Mouse (Mus musculus) lung, postnatal 36 days (tissue): ENCODE measurements around the gene Optc.

ENCODE experiments used
- DNase-seq: peaks from one replicate; pipeline ENCODE4 v3.0.0; 2022; ENCODE audit warnings: mixed read lengths

Optc gene

DNA sequence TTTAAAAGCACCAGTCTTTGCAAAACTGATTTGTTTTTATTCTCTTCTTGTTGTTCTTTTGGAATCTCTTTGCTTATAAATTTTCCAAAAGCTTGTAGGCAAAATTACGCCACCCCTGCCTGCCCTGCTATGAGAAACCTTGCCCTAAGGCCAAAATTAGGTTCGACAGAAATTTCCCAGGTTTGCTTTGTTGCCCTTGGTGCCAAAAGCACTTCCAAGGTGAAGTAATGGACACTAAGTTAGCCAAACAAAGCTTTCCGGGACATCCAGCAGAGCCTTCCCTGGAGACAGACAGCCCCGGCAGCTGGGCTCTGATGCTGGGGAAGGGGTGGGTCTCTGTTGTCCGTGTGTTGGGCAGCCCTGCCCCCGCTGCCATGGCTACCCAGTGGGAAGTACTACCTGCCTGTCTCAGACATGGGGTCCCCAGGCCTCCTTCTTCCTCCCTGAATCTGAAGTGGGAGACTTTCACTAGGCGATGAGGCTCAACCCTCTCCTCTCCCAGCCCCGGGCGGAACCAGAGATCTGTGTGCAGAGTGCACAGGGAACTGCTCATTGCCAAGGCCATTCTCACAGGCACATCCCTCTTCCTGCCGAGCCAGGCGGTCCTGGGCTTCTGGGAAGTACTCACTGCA, 9.8 kb upstream of the Optc start:
- peak; percentile 64 for DNase-seq

DNA sequence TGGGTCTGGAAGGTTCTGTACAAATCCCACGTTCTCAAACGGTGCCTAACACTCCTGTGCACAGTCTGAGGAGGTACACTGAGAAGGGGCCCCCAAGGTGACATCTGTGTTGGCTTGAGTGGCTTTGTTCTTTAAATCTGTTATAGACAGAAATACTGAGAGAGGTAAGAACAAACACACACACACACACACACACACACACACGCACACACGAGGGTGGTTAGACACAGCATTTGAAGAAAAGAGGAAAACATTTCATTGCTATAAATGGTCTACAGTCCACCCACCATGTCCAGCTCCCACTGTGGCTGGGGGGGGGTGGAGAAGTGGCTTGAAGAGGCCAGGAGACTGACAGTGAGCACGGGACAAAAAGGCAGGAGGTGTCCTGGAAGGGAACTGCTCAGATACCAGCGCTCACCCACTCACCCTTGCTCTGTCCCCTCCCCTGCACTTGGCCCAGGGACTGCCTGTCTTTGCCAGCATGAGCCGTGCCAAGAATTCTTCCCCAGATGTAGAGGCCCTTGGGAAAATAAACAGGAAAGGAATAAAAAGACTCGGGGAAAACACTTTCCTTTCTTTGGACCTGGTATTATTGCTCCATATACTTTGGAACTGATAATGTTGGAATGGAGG, 8.0 kb upstream of the Optc start:
- peak; percentile 92 for DNase-seq

DNA sequence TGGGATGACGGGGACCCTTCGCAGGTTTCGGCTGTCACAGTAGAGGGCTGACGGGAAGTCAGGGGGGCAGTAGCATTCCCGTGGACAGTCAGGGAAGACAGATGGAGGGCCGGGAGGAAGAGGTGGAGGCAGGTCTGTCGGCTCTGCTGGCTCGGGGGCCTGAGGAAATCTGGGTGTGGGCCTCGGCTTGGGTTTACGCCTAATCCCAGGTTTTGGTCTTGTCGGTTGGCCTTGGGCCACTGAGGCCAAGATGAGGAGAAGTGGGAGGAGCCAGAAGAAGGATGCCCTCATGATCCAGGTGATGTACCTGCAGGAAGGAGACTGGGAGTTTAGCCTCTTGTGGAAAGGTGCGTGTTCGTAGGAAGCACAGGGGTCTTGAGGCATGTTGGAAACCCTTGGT, 7.3 kb upstream of the Optc start:
- DNase-seq, result no peak

DNA sequence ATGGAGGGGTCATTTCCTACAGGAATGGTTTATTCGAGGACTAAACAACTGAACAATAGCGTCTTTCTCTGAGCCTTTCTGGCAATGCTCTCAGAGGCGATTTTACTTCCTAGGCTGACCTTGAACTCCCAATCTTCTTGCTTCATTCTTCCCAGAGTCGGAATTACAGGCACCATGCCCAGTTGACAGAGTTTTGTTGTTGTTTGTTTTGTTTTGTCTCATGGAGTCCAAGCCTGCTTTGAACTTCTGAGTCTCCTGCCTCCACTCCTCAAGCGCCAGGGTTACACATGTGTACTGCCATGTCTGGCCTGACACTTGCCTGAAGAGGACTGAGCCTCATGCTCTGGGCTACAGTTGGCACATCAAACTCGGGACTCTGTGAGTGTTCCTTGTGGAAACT, 5.2 kb upstream of the Optc start:
- no peak for DNase-seq

DNA sequence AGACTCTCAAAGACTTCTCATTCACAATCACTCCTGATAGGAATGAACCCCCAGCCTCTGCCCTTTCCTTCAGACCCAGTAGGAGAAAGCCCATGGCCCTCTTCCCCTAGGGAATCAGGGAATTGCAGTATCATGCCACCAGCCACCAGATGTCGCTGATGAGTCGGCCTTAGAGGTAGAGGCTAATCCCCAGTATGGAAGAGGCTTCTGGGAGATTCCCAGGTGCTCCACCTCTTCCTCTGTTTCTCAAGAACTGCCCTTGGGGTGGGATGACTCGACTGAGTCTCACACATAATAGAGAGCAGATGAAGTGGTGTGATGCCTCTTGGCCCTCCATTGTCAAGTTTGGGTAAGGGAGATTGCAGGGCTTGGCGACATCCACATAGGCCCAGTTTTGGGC, 3.7 kb upstream of the Optc start:
- DNase-seq, result peak; percentile 66

DNA sequence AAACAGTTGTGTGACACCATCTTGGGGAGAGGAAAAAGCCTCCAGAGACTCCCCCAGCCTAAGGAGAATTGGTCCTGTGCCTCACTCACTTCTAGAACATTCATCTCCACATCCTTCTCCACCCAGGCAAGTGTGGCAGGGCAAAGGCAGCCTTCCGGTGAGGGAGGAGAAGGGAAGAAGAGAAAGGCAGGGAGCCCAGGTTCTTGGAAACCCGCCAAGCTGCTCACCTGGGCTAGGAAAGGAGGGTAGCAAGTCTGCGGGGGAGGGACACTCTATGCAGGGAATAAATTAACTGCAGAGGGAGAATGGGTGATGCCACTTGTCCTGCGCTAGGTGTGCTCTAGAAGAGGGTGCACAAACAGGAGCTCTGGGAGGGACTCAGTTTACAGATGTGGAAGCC, 3.2 kb upstream of the Optc start:
- no peak for DNase-seq

DNA sequence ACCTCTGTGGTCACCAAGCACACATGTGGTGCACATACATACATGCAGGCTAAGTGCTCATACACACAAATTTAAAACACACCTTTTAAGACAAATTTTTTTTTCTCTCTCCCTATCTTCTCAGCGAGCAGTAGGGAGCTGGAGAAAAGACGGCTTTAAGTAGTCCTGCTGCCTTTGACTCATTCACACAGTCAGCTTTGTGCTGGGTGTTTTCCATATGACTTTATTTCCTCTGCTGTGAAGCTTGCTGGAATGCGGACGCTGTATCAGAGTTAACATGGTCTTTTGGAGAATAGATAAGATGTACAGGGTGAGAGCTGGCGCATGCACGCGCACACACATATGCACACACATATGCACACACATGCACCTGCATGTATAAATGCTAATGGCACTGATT, 2.3 kb upstream of the Optc start:
- no peak for DNase-seq

DNA sequence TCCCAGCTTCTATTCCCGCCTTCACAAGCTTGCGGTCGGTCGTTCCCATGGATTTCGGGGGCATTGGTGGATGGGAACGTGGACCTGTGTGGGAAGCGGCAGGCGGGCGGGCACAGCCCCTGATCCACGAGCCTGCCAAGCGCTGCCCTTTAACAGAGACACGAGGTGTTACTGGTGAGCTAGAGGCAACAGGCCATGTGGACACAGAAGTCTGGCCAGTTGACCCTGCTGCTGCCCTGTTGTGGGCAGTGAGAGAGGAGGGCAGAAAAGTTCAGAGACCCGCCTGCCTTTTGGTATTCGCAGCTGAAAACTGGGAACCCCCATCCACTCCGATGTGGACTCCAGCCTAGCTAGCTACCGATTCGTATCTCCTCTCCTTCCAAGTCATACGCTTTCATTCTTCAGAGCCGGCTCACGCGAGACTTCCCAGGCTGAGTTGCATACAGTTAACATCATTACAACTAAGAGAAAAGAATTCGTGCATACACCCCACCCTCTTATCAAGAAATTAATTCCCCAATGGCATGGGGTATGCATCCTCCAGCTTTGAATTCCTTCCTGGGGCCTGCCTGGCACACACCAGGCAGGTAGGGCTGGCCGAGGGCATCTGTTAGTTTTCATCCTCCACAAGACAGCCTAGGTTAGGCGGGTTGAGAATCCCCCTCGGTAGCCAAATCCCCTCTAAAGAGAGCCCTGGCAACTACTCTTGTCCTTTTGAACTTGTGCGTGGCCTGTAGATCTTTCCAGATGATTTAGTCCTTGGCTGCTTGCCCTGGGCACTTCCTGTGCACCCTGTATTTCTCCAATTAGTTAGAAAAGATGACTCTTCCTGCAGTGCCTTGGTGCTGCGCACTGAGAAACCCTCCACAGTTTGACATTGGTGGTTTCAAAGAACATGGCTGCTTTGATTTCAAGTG, 1.1 kb upstream of the Optc start:
- DNase-seq, result peak; percentile 52

DNA sequence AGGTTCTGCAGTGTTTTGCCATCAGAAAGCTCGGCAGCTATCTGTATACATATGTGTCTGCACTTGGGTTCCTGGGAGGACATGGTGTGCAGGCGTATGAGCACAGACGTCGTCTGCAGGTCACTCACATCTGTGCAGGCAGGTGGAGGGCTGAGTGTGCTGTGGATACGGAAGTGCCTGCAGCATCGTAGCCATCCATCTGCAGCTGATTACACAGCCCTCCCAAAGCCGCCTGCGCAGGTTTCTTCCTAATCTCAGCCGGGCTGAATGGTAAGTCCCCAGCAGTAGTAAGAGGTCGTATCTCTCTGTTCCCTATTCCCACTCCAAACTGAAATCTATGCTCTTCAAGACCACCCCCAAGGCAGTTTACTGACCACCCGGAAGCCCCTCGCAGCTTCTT, 1.4 kb downstream of the Optc start:
- no peak for DNase-seq

DNA sequence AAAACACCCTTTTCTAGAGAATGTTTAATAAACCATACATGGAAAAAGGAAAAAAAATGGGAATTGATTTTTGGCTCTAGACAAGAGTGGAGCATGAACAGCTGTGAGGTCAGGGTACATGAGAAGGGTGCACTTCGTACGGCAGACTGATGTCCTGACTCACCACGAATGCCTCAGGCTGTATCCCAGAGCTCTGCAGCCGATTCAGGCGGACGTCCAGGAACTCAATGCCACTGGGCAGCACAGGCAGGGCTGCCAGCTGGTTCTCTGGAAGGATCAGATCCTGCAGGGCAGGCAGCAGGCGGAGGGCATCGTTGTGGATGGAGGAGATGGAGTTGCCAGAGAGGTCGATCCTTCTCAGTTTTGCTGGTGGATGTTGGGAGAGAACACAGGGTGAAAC, 7.0 kb downstream of the Optc start:
- DNase-seq, result no peak

DNA sequence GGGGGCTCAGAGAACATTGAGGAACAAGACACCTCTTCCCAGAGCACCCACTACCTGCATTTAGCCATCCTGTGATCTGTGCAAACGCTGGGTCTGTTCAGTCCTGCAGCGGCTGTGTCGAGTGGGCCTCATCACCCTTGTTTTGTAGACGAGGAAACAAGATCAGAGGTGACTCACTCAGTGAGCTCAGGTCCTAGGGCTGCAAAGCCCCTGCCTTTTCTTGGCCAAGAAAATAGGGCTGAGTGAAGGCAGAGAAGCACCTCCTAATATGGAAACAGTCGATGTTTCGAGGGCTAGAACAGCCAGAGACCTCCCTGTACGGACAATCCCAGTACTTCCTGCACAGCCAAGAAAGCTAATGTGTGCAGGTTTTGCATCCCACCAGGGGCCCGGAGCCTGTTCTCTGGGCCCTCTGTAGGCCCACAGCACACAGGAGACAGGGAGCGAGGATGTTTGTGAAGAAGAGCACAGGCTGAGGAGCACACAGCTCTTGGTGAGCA, 8.7 kb downstream of the Optc start:
- DNase-seq, result no peak

DNA sequence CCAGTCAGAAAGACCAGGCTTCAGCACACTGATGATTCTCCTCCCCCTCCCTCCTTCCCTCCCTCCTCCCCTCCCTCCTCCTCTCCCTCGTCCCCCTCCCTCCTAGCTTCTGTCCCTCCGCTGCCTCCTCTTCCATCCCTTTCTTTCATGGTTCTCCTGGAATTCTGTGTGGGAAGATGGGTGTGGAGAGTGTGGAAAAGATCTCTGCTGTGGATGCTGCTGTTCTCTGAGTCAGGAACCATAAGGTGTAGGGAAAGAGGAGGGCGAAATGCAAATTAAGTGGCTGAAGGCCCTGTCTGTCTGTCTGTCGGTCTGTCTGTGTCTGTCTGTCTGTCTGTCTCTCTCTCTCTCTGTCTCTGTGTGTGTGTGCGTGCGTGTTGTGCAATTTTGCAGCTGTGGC, 10.5 kb downstream of the Optc start:
- no peak for DNase-seq

DNA sequence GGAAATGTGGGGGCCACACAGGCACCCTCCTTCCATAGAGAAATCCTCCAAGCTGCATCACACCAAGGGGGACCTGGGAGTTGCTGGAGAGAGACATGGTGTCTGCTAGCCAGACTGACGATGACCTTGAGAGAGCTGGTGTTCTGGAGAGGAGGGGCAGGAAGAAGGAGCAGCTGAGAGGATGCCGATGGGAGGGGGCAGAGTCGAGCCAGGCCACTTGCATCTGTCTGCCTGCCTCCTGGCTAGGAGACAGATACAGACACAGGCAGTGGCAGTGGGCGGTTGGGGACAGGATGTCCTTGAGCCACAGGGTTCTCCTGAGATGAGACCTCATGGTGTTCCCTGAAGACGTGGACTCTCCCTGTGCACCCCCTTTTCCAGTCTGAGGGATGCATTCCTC, 16.3 kb downstream of the Optc start:
- peak; percentile 66 for DNase-seq

DNA sequence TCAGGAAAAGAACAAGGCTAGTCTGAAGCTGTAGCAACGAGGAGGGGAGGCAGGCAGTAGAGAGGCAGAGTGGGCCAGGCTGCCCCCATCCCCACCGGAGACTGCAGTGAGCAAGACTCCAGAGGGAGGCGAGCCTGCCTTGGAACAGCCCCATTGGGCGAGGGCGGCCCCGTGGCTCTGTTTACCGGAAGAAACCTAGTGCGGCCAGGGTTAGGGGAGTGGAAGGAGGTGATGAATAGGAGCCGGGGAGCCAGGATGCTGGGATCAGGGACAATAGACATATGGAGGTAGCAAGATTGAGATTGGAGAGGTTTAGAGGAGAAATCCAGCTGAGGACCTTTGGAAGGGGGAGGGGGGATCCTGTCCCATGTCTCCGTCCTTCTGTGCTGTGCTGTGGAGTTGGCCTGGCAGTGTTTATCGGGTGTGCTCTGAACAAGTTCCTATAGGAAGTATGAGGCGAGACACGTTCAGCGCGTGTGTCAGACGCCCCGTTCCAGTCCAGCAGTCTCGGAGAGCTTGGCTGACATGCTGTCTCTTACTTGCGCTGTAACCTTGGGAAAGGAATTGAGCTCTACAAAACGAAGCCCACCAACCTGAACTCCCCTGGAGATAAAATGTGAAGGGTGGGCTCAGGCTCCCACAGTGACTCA, 17.7 kb downstream of the Optc start:
- DNase-seq, result no peak

DNA sequence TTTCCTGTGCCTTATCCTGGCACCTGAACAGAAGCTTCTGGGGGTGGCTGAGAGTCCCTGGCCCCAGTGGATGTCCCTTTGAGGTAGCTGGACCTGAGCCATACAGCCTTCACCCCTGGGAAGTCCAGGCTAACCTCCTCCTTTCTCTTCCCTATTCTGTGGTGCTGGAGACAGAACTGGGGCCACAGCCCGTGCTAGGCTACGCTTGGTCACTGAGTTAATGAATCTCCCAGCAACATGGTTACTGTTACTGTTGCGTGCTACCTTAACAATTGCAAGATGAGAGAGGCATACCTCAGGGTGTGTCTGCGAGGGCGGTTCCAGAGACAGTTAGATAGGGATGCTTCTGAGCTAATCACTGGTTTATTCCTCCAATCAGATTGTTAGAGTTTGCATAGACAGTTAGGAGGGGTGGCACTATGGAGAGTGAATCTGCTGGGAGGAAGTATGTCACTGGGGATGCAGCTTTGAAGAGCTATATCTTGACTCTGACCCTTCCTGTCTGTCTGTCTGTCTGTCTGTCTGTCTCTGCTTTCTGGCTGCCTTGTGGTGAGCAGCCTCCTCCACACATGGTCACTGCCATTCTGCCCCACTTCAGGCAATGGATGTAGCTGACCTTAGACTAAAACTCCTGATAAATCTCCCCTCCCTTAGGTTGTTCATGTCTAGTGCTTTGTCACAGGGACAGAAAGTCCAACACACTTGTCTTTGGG, 20.1 kb downstream of the Optc start:
- no peak for DNase-seq

DNA sequence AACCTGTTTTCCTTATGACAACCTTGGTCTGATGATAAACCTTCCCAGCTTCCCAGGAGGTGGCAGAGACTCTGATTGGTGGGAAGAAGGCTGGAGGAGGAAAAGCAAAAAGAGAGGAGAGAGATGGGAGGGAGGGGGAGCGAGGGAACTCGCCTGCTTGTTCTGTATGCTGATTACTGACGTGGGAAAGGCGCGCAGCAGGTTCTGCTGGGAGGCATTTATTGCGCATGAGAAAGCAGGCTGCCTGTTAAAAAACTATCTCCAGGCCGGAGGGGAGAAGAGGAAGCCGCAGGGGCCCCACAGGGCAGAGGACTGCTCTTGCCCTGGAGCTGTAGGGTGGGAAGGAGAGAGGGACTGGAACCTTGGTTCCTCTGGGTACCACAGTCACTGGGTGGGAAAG, 20.8 kb downstream of the Optc start:
- DNase-seq, result no peak

DNA sequence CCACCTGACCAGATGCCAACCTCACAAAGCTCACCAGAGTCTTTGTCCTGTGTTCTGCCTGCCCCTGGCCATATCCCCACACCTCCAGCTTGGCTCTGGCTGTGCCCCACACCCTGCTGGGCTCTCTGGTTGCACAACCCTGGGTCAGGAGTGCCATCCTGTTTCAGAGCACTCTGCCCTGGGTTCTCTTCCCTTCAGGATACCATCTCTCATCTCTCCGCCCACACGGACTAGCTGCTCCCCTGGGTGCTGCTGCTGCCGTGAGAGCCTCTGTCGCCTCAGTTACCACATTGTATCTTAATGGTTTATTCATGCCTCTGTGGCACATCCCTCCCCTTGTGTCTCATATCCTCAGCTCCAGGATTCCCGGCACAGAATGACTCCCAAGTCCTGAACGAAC, 21.4 kb downstream of the Optc start:
- DNase-seq, result no peak

DNA sequence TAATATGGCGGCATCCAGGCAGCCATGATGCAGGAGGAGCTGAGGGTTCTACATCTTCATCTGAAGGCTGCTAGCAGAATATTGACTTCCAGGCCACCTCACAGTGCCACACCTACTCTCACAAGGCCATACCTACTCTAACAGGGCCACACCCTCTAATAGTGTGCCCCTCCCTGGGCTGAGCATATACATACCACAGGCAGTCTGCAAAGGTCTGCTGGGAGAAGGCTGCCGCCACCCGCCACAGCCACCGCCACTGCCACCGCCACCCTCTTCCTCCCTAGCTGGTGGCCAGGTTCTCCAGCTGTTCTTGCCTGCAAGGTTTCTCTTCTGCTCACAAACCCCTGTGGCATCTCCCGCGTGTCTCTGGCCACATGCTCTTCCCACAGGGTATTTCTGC, 22.0 kb downstream of the Optc start:
- no peak for DNase-seq

DNA sequence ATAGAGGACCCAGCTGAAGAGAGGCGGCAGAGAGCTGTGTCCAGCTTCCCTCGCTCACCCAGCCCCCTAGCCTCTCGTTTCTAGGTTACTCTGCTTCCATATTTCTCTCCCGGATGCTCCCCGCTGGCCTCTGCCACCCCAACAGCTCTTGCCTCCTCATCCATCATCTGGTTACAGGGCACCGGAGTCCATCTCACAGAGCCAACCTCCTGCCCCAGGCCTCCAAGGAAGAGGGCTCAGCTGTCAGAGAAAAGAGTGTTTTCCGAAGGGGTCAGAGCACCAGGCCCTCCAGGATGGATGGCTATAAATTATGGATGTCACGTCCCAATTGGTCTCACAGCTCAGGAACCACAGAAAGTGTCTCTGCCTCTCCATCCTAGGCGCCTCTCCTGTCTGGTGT, 23.1 kb downstream of the Optc start:
- DNase-seq, result no peak

DNA sequence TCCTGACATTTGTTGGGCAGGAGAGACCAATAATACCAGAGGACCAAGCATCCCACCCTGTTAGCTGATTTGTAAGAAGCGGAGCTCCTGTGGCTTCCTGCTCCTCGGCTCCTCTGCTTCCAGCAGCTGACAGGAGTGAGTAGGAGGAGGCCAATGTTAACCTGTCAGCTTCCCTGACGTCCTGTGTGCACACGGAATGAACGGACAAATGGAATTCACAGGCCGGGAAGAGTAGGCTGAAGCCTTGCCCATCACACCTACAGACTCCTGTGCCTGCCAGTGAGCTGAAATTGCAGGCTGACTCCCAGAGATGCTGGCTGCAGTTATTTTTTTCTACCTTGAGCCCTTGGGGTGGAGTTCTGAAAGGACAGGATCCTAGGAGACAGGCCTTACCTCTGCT, 23.7 kb downstream of the Optc start:
- DNase-seq, result no peak

DNA sequence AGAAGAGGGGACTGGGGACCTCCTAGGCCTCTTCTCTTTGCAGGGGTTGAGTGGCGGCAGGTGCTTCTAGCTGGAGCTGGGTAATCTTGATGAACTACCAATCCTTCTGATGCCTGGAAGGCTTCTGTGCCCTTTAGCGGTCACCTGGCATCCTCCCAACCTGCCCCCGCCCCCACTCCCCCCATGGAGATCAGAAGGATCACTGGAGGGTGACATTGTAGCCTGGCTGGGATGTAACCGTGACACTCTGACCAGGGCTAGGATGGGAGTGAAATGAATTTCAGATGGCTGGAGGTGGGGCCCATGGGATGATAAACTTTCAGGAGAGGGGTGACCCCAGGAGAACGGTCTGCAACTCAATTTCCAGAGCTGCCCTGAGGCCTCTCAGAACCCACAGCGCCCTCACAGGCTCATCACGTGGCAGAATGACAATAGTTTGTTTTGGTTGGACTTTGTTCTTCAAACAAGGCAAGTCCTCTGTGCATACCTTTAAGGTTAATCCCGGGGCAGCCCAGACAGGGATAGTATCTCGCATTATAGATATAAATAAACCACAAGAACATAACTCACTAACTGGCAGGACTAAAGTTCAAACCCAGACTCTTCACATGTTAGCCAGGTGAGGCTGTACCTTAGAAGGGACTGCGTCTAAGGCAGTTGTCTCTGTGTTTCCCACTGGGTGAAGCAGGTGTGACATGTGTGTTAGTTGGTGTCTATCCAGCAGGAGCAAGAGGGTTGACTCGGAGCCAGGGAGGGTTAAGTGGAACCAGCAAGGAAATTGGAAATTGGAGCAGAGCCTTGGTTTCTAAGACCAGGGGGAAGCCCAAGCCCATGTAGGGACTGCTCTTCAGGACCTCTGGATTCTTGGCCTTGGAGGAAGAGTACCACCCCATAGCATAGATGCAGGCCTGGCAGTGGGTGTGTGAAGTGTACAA, 25.2 kb downstream of the Optc start:
- no peak for DNase-seq

DNA sequence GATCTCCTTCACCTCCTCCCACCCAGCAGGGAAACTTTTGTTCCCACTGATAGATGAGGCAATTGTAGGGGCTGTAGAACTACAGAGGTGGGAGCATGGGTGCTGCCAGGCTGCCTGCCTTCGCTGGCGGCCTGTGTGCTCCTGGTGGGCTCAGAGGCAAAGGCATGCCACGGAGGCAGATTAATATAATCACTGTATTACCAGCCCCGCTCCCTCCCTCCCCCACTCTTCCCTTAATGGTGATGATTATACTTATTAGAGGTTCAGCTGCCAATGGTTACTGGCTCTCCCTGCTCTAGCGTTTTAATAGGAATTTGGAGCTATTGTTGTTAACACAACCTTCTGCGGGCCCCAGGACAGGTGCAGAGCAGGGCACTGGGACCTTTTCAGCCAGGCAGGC, 26.0 kb downstream of the Optc start:
- no peak for DNase-seq
